Mouse (Mus musculus) limb, embryonic 13.5 days (tissue): ENCODE results near the gene Lcn12. TPM values are rescaled to one million over a fixed set of nuclear protein-coding genes. Genes with fewer than 3 reads are reported as not detected.

Experiments used
- ATAC-seq: fragments of 200-750 bp; cut with Nextera tagmentation; 2 replicates; pipeline ENCODE4 v1.8.0; 2017; ENCODE audit warnings: low read depth, moderate number of reproducible peaks, moderate TSS enrichment; ENCODE audit not compliant: low FRiP score
- H3K27ac ChIP-seq: fragments of 300-500 bp; sonication (generic); 2 replicates; pipeline ENCODE4 v1.5.1; 2015; ENCODE audit warnings: inconsistent platforms, mild to moderate bottlenecking, moderate library complexity
- H3K27me3 ChIP-seq: fragments of 300-500 bp; sonication (generic); 2 replicates; pipeline ENCODE4 v1.6.1; 2015; ENCODE audit warnings: mild to moderate bottlenecking, inconsistent platforms
- H3K36me3 ChIP-seq: fragments of 300-500 bp; sonication (generic); 2 replicates; pipeline ENCODE4 v1.6.1; 2015; ENCODE audit warnings: inconsistent platforms, mild to moderate bottlenecking, moderate library complexity
- H3K4me1 ChIP-seq: fragments of 300-500 bp; sonication (generic); 2 replicates; pipeline ENCODE4 v1.6.1; 2015; ENCODE audit warnings: inconsistent platforms
- H3K4me2 ChIP-seq: fragments of 300-500 bp; sonication (generic); replicated peaks from 2 replicates; pipeline ENCODE4 v1.6.1; 2015; ENCODE audit warnings: inconsistent platforms, mild to moderate bottlenecking, moderate library complexity
- H3K4me3 ChIP-seq: fragments of 300-500 bp; sonication (generic); 2 replicates; pipeline ENCODE4 v1.5.1; 2015; ENCODE audit warnings: moderate library complexity, mild to moderate bottlenecking, inconsistent platforms
- H3K9ac ChIP-seq: fragments of 300-500 bp; sonication (generic); 2 replicates; pipeline ENCODE4 v1.6.1; 2015; ENCODE audit warnings: mild to moderate bottlenecking, inconsistent platforms
- H3K9me3 ChIP-seq: fragments of 300-500 bp; sonication (generic); 2 replicates; pipeline ENCODE4 v1.6.1; 2016; ENCODE audit warnings: inconsistent platforms
- WGBS: fragments of 180-500 bp; shearing (Covaris S2); methylation state at CpG from one replicate; pipeline ENCODE4 v1.1.7; 2015; 5-methylcytosine and 5-hydroxymethylcytosine counted together
- polyA plus RNA-seq: library from polyadenylated mRNA; unstranded; fragments of >200 nt; fragmentation: Nextera tagmentation; extraction: Ambion mirVana; gene quantifications from 2 replicates; pipeline ENCODE4 v1.2.1, GENCODE M21; 2015

The Lcn12 gene
- polyA plus RNA-seq, 1 experiment from 2014 or later = not detected

GRCm38 (mm10) chr2:25504538-25504937 lies 10.8 kb upstream of the Lcn12 start:
- H3K36me3 ChIP-seq = peaks cover 42% of the 10 kb centered on the region
- H3K9me3 ChIP-seq = no peaks in the 10 kb centered on the region
- H3K27me3 ChIP-seq = no peaks in the 10 kb centered on the region
- H3K4me2 ChIP-seq = no peak overlapping the region
- no peak overlapping the region for H3K4me3 ChIP-seq
- 93% methylated on average over 19 of the region's 19 CpGs for WGBS
- H3K4me1 ChIP-seq = peaks cover 16% of the 10 kb centered on the region
- H3K27ac ChIP-seq = no peak overlapping the region
- ATAC-seq = no peak
- no peak overlapping the region for H3K9ac ChIP-seq

- H3K4me1 ChIP-seq = peaks cover 16% of the 10 kb centered on the region
- H3K27me3 ChIP-seq = no peaks in the 10 kb centered on the region
- WGBS = 89% methylated on average over 3 of the region's 3 CpGs
- no peaks in the 10 kb centered on the region for H3K9me3 ChIP-seq
- H3K4me2 ChIP-seq = no peak overlapping the region
- no peak overlapping the region for H3K27ac ChIP-seq
- H3K9ac ChIP-seq = no peak overlapping the region
- H3K36me3 ChIP-seq = peaks cover 42% of the 10 kb centered on the region
- H3K4me3 ChIP-seq = no peak overlapping the region
- ATAC-seq = no peak
Measured at GRCm38 (mm10) chr2:25502726-25503125, 9.0 kb upstream of the Lcn12 start.

- Histone ChIP-seq H3K4me2 (peak within 1 kb of the TSS; percentile 99), H3K4me3 (peak within 1 kb of the TSS; percentile 80), H3K9ac (peak within 1 kb of the TSS; percentile 89), H3K4me1 (peaks cover 16% of the 10 kb centered on the region), H3K36me3 (peaks cover 42% of the 10 kb centered on the region), H3K27ac (peak within 1 kb of the TSS; percentile 69; the same call in 1 of the 2 replicates), H3K27me3 (no peaks in the 10 kb centered on the region), H3K9me3 (no peaks in the 10 kb centered on the region)
- WGBS = 77% methylated on average over 20 of the region's 20 CpGs
- no peak for ATAC-seq
Measured at GRCm38 (mm10) chr2:25501593-25502486, 8.1 kb upstream of the Lcn12 start, which contains the start of gene C8g. Gene C8g, minus strand, starts transcription at chr2:25501719.

- peaks cover 37% of the 10 kb centered on the region for H3K36me3 ChIP-seq
- peak within 1 kb of the TSS; percentile 69; the same call in 1 of the 2 replicates for H3K27ac ChIP-seq
- peak within 1 kb of the TSS; percentile 99 for H3K4me2 ChIP-seq
- H3K9ac ChIP-seq = peak within 1 kb of the TSS; percentile 89
- peak; percentile 88 for ATAC-seq
- H3K4me3 ChIP-seq = peak within 1 kb of the TSS; percentile 80
- no peaks in the 10 kb centered on the region for H3K27me3 ChIP-seq
- no peaks in the 10 kb centered on the region for H3K9me3 ChIP-seq
- 1% methylated on average over 36 of the region's 44 CpGs for WGBS
- peaks cover 16% of the 10 kb centered on the region for H3K4me1 ChIP-seq
Measured at GRCm38 (mm10) chr2:25500576-25501405, 7.1 kb upstream of the Lcn12 start, which contains the start of gene Fbxw5. Gene Fbxw5, plus strand, starts transcription at chr2:25500750.

- WGBS = 69% methylated on average over 6 of the region's 6 CpGs
- H3K4me3 ChIP-seq = peak overlapping the region; percentile 80
- H3K27ac ChIP-seq = peak overlapping the region; percentile 28; the same call in 1 of the 2 replicates
- no peaks in the 10 kb centered on the region for H3K9me3 ChIP-seq
- H3K4me1 ChIP-seq = peaks cover 16% of the 10 kb centered on the region
- H3K36me3 ChIP-seq = peaks cover 30% of the 10 kb centered on the region
- H3K4me2 ChIP-seq = peak overlapping the region; percentile 67
- no peaks in the 10 kb centered on the region for H3K27me3 ChIP-seq
- peak; percentile 28 for ATAC-seq
- peak overlapping the region; percentile 66 for H3K9ac ChIP-seq
Measured at GRCm38 (mm10) chr2:25500071-25500575, 6.4 kb upstream of the Lcn12 start.

GRCm38 (mm10) chr2:25498622-25499478 lies 5.1 kb upstream of the Lcn12 start:
- Histone ChIP-seq H3K9ac (no peak overlapping the region), H3K27ac (no peak overlapping the region), H3K27me3 (no peaks in the 10 kb centered on the region), H3K4me2 (no peak overlapping the region), H3K36me3 (peaks cover 17% of the 10 kb centered on the region), H3K9me3 (no peaks in the 10 kb centered on the region), H3K4me3 (no peak overlapping the region), H3K4me1 (peaks cover 16% of the 10 kb centered on the region)
- ATAC-seq = no peak
- 62% methylated on average over 15 of the region's 15 CpGs for WGBS

GRCm38 (mm10) chr2:25497846-25498575 lies 4.3 kb upstream of the Lcn12 start:
- Histone ChIP-seq H3K4me2 (no peak overlapping the region), H3K9ac (peak overlapping the region; percentile 39), H3K36me3 (peaks cover 9% of the 10 kb centered on the region), H3K27me3 (no peaks in the 10 kb centered on the region), H3K27ac (no peak overlapping the region), H3K4me1 (peaks cover 16% of the 10 kb centered on the region), H3K9me3 (no peaks in the 10 kb centered on the region), H3K4me3 (no peak overlapping the region)
- no peak for ATAC-seq
- WGBS = 50% methylated on average over 6 of the region's 6 CpGs

GRCm38 (mm10) chr2:25496462-25496861 lies 2.8 kb upstream of the Lcn12 start:
- Histone ChIP-seq H3K9ac (no peak overlapping the region), H3K4me2 (no peak overlapping the region), H3K4me3 (no peak overlapping the region), H3K27ac (no peak overlapping the region), H3K9me3 (no peaks in the 10 kb centered on the region), H3K4me1 (peaks cover 8% of the 10 kb centered on the region), H3K36me3 (no peaks in the 10 kb centered on the region), H3K27me3 (no peaks in the 10 kb centered on the region)
- ATAC-seq = no peak
- 43% methylated on average over 4 of the region's 4 CpGs for WGBS

- no peak overlapping the region for H3K27ac ChIP-seq
- H3K4me1 ChIP-seq = no peaks in the 10 kb centered on the region
- H3K9me3 ChIP-seq = no peaks in the 10 kb centered on the region
- H3K4me3 ChIP-seq = no peak overlapping the region
- no peak for ATAC-seq
- no peak overlapping the region for H3K4me2 ChIP-seq
- 79% methylated on average over 5 of the region's 5 CpGs for WGBS
- peaks cover 3% of the 10 kb centered on the region; the same call in 1 of the 2 replicates for H3K27me3 ChIP-seq
- H3K9ac ChIP-seq = no peak overlapping the region
- no peaks in the 10 kb centered on the region for H3K36me3 ChIP-seq
Measured at GRCm38 (mm10) chr2:25492988-25493387, 723 bp downstream of the Lcn12 start.

- Histone ChIP-seq H3K36me3 (no peaks in the 10 kb centered on the region), H3K4me3 (no peak overlapping the region), H3K9ac (no peak overlapping the region), H3K9me3 (no peaks in the 10 kb centered on the region), H3K27me3 (peaks cover 4% of the 10 kb centered on the region; the same call in 1 of the 2 replicates), H3K27ac (no peak overlapping the region), H3K4me1 (no peaks in the 10 kb centered on the region), H3K4me2 (no peak overlapping the region)
- 77% methylated on average over 7 of the region's 7 CpGs for WGBS
- ATAC-seq = no peak
Measured at GRCm38 (mm10) chr2:25488671-25489068, 5.0 kb downstream of the Lcn12 start.
